Mouse (Mus musculus) macrophage (primary cell): ENCODE data around the gene Nr1d1. TPM values are rescaled to one million over a fixed set of nuclear protein-coding genes. Genes with fewer than 3 reads are reported as not detected.

Experiments
- H3K27ac ChIP-seq: fragments of 350-480 bp; formaldehyde crosslinking; 2 replicates; pipeline ENCODE4 v1.9.0; 2021
- H3K36me3 ChIP-seq: fragments of 350-480 bp; formaldehyde crosslinking; 2 replicates; pipeline ENCODE4 v1.9.0; 2021; ENCODE audit errors: inconsistent target
- H3K4me3 ChIP-seq: fragments of 350-480 bp; formaldehyde crosslinking; 2 replicates; pipeline ENCODE4 v1.9.0; 2021; ENCODE audit errors: inconsistent target
- H3K79me2 ChIP-seq: fragments of 350-480 bp; formaldehyde crosslinking; 2 replicates; pipeline ENCODE4 v1.9.0; 2021; ENCODE audit errors: inconsistent target
- WGBS: methylation state at CpG from one replicate; pipeline ENCODE4 v1.1.7; 2026; ENCODE audit warnings: inconsistent platforms; ENCODE audit not compliant: missing documents; 5-methylcytosine and 5-hydroxymethylcytosine counted together
- polyA plus RNA-seq: library from polyadenylated mRNA; stranded (reverse); fragments of 250-400 nt; gene quantifications from 3 replicates; pipeline ENCODE4 v1.2.4, GENCODE M21; 2018; ENCODE audit warnings: inconsistent platforms

Nr1d1 gene
- polyA plus RNA-seq, 1 experiment from 2014 or later, result 7.6 TPM

- WGBS, result 96% methylated on average over 25 of the region's 25 CpGs
- H3K27ac ChIP-seq, result no peak overlapping the region
- H3K79me2 ChIP-seq, result no peaks in the 10 kb centered on the region
- no peak overlapping the region for H3K4me3 ChIP-seq
- H3K36me3 ChIP-seq, result peaks cover 22% of the 10 kb centered on the region
Measured at GRCm38 (mm10) chr11:98769007-98769954, 5.9 kb downstream of the Nr1d1 start.

DNA sequence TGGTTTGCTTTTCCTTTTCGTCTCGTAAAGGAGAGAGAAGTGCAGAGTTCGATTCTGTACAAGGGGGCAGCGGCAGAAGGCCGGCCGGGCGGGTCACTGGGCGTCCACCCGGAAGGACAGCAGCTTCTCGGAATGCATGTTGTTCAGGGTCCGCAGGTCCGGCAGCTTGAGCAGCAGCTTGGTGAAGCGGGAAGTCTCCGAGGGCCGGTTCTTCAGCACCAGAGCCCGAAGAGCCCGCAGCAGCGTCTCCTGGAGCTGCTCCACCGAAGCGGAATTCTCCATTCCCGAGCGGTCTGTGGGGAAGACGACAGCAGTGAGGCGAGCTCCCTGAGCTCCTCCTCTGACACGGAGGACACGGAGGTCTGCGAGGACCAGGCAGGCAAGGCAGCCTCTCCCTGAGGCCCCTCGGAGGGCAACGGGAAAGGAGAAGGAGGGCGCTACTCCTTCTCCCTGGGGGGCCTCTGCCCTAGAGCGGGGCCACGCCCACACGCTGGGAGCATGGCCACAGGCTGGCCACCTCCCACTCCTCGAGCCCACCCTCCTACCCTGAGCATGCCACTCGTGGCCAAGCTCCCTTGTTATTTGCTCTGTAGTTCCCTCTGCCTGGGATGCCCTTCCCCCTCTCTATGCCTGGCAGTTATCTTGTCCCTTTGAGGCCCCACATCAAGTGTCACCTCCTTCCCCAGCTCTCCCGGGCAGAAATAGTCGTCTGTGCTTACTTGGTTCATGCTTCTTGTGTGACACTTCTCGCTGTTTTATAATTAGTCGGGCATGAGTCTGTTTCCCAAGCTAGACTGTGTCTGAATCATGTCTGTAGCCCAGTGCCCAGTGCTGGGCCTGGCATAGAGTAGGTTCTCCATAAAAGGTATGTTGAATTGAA lies 6.8 kb downstream of the Nr1d1 start:
- 88% methylated on average over 33 of the region's 39 CpGs for WGBS
- no peaks in the 10 kb centered on the region for H3K79me2 ChIP-seq
- H3K4me3 ChIP-seq, result no peak overlapping the region
- no peak overlapping the region for H3K27ac ChIP-seq
- H3K36me3 ChIP-seq, result peaks cover 26% of the 10 kb centered on the region

- WGBS, result 78% methylated on average over 3 of the region's 4 CpGs
- Histone ChIP-seq H3K27ac (no peak overlapping the region), H3K36me3 (peaks cover 26% of the 10 kb centered on the region)
Measured at GRCm38 (mm10) chr11:98767713-98768112, 7.4 kb downstream of the Nr1d1 start.

DNA sequence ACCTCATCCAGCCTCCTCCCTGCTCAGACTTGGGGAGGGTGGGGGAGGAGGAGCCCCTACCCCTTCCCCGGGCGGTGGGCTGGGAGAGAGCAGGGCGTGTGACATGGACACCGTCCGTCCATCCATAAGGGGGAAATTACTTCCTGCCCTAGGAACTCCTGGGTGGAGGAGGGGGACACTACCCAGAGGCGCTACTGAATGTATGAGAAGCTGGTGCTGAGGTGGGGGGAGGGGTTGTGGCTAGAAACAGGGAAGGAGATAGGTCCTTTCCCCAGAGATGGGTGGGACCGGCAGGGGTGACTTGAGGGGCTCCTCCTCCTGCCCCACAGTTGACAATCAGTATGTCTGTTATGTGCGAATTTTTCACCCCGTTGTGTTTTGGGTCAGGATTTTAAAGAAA lies 7.9 kb downstream of the Nr1d1 start:
- no peak overlapping the region for H3K27ac ChIP-seq
- H3K36me3 ChIP-seq, result peaks cover 26% of the 10 kb centered on the region
- 76% methylated on average over 9 of the region's 9 CpGs for WGBS
- H3K79me2 ChIP-seq, result no peaks in the 10 kb centered on the region
- H3K4me3 ChIP-seq, result no peak overlapping the region

More at GRCm38 (mm10) chr11:98767713-98768112, 7.4 kb downstream of the Nr1d1 start:
- no peaks in the 10 kb centered on the region for H3K79me2 ChIP-seq
- H3K4me3 ChIP-seq, result no peak overlapping the region

GRCm38 (mm10) chr11:98766816-98767215 lies 8.3 kb downstream of the Nr1d1 start:
- WGBS, result 83% methylated on average over 5 of the region's 5 CpGs
- Histone ChIP-seq H3K4me3 (no peak overlapping the region), H3K79me2 (no peaks in the 10 kb centered on the region), H3K36me3 (peaks cover 26% of the 10 kb centered on the region), H3K27ac (no peak overlapping the region)

GRCm38 (mm10) chr11:98766346-98766745 lies 8.8 kb downstream of the Nr1d1 start:
- Histone ChIP-seq H3K27ac (no peak overlapping the region), H3K4me3 (no peak overlapping the region), H3K36me3 (peaks cover 23% of the 10 kb centered on the region), H3K79me2 (no peaks in the 10 kb centered on the region)
- 58% methylated on average over 2 of the region's 2 CpGs for WGBS

GRCm38 (mm10) chr11:98765421-98766309 lies 9.5 kb downstream of the Nr1d1 start:
- H3K79me2 ChIP-seq, result no peaks in the 10 kb centered on the region
- H3K27ac ChIP-seq, result no peak overlapping the region
- WGBS, result 64% methylated on average over 7 of the region's 9 CpGs

GRCm38 (mm10) chr11:98764746-98765145 lies 10.4 kb downstream of the Nr1d1 start:
- Histone ChIP-seq H3K27ac (no peak overlapping the region), H3K79me2 (no peaks in the 10 kb centered on the region), H3K4me3 (no peak overlapping the region), H3K36me3 (peaks cover 10% of the 10 kb centered on the region)

More at GRCm38 (mm10) chr11:98765421-98766309, 9.5 kb downstream of the Nr1d1 start:
- Histone ChIP-seq H3K4me3 (no peak overlapping the region), H3K36me3 (peaks cover 20% of the 10 kb centered on the region)

GRCm38 (mm10) chr11:98764091-98764490 lies 11.0 kb downstream of the Nr1d1 start:
- WGBS, result 89% methylated on average over 18 of the region's 18 CpGs
- Histone ChIP-seq H3K36me3 (peaks cover 8% of the 10 kb centered on the region), H3K79me2 (no peaks in the 10 kb centered on the region), H3K4me3 (no peak overlapping the region), H3K27ac (no peak overlapping the region)

DNA sequence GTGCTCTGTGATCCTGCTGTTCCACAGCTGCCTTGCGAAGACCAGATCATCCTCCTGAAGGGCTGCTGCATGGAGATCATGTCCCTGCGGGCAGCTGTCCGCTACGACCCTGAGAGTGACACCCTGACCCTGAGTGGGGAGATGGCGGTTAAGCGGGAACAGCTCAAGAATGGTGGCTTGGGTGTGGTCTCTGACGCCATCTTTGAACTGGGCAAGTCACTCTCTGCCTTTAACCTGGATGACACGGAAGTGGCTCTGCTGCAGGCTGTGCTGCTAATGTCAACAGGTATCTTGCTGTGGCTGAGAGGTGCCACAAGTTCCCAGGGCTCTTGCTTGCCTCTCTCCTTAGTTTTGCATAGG lies 11.7 kb downstream of the Nr1d1 start:
- H3K27ac ChIP-seq, result no peak overlapping the region
- H3K36me3 ChIP-seq, result peaks cover 4% of the 10 kb centered on the region; the same call in 1 of the 2 replicates
- H3K4me3 ChIP-seq, result no peak overlapping the region
- no peaks in the 10 kb centered on the region for H3K79me2 ChIP-seq
- 98% methylated on average over 7 of the region's 8 CpGs for WGBS

GRCm38 (mm10) chr11:98762756-98763501 lies 12.2 kb downstream of the Nr1d1 start:
- WGBS, result 87% methylated on average over 17 of the region's 17 CpGs
- H3K36me3 ChIP-seq, result peaks cover 4% of the 10 kb centered on the region; the same call in 1 of the 2 replicates

DNA sequence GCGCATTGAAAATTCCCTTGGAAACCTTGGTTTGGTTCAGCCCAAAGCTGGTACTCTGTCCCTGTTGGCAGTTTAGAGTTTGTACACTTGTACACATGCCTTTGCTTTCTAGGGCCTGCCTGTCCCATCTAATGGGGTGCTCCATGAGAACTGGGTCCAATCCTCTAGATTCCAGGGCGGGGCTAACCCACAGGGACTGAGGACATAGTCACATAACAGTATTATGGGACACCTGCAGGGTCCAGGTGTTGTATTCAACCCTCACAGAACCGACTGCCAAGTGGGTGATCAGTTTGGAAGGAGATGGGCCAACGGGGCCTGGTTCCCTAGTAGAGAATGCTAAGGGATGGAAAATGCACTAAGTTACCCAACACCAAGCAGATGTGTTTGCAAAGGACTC lies 13.2 kb downstream of the Nr1d1 start:
- no peaks in the 10 kb centered on the region for H3K79me2 ChIP-seq
- H3K36me3 ChIP-seq, result peaks cover 4% of the 10 kb centered on the region; the same call in 1 of the 2 replicates
- no peak overlapping the region for H3K27ac ChIP-seq
- 96% methylated on average over 4 of the region's 4 CpGs for WGBS
- no peak overlapping the region for H3K4me3 ChIP-seq

More at GRCm38 (mm10) chr11:98762756-98763501, 12.2 kb downstream of the Nr1d1 start:
- H3K27ac ChIP-seq, result no peak overlapping the region
- no peaks in the 10 kb centered on the region for H3K79me2 ChIP-seq
- H3K4me3 ChIP-seq, result no peak overlapping the region

DNA sequence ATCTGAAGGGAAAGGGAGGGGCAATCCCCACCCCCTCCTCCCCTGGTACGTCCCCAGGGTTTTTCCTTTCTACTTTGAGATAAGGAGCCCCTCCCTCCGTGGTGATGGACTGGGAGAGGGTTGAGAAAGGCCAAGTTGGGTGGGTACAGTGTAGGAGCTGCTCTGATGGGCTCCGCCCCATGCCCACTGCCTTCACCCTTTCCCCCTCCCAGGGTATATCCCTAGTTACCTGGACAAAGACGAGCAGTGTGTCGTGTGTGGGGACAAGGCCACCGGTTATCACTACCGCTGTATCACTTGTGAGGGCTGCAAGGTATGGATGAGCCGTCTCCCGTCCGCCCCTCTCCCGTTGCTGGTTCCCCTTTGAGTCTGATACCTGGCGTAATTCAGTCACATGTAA lies 18.4 kb downstream of the Nr1d1 start:
- H3K4me3 ChIP-seq, result no peak overlapping the region
- no peaks in the 10 kb centered on the region for H3K36me3 ChIP-seq
- whole genome bisulfite sequencing, result 98% methylated on average over 10 of the region's 12 CpGs
- no peaks in the 10 kb centered on the region for H3K79me2 ChIP-seq
- no peak overlapping the region for H3K27ac ChIP-seq
